Mouse (Mus musculus): ENCODE results near the gene Nyap1.

Gene Nyap1

DNA sequence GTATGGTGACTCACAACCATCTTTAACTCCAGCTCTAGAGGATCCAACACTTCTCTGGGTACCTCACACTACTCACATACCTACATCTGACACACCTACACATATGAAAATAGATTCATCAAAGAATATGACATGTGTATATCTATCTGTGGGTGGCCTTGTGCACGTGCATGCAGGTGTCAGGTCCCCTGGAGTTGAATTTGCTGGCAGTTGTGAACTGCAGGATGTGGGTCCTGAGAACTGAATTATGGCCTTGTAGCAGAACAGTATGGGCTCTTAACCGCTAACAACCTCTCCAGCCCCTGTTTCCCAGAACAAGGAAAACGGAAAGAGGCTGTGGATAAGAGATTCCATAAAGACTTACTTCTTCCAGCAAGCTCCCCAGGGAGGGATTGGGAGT is 42.3 kb downstream of the Nyap1 start:
- no peak for DNase-seq (ENCODE audit: low spot score in 2 of 2)

DNA sequence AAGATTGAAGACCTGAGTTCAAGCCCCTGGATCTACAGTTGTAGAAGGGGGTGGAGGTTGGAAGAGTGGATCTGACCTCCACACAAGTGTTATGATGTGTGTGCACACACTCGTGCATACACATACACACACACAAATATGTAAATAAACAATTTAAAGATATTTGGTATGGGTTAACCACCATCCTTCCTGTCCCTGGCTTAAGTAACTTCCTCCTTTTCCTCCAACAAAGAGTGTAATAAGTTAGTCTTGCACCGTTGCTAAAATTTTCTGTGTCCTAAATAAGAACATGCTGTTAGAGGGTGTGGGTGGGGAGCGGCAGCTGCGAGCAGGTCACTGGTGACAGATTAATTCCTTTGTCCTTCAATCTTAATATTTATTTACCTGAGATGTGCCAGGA is 45.5 kb downstream of the Nyap1 start:
- DNase-seq (ENCODE audit: low spot score in 2 of 2): no peak

DNA sequence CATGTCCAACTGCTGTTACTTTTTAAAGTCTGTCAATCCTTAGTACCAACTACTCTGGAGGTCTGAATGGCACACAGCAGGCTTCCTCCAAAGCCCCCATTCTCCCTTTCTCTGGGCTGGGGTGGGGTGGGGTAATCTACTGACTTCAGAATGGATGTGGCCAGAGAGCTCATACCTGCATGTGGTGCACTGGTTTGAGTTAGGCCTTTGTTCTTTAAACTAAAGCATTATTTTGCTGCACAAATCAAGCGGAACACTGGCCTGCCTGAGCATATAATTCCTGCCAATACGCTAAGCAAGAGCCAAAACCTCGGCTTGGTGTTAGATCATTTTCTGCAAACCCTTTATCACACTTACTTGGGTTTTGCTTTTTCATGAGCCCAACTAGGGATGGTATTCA is 46.6 kb downstream of the Nyap1 start:
- no peak for DNase-seq (ENCODE audit: low spot score in 2 of 2)

DNA sequence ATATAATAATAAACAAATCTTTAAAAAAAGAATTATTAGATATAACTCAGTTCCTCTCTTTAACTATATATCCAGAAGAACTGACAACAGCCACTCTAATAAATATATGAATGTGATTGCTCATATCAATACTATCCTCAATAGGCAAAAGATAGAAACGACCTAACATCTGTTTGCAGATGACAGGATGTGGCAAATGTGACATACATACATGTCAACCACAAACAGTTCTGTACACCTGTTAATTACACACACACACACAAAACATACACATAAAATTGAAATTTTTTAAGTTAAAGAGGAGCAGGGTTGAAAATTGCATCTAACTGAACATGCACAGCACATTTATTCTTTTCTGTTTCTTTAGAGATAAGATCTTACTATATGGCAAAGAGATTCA is 49.5 kb downstream of the Nyap1 start:
- DNase-seq (ENCODE audit: low spot score in 2 of 2): no peak

DNA sequence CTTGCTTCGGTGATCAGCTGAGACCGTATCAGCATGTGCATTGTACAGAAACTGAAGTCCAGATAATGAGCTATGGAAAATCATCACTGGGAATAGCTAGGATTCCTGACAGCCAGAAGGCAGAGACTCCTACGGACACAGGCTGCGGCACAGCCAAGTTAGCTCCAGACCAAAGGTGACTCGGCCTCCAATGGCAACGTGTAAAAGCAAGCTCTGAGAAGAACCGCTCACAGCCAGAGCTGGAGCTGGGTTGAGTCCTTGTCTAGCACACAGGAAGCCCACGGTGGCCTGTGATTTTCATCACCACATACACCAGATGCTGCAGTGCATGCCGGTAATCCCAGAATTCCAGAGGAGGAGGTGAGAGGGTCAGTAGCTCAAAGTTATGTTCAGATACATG is 50.9 kb downstream of the Nyap1 start:
- no peak for DNase-seq (ENCODE audit: low spot score in 2 of 2)

DNA sequence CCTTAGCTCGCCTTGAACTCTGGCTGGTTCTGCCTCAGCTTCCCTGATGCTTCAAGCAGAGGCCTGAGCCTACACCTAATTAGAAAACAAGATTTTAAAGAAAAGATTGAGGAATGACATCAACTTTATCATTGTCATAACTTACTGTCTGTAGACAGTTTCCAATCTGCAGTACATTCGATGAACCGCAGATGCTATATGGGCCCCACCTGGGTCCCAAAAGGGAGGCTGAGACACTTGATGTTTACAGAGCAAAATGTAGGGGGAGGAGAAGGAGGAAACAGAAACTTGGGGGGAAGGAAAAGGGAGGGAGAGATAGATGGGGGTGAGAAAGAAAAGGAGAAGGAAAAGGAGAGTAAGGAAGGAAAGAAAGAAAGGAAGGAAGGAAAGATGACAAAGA is 51.4 kb downstream of the Nyap1 start:
- DNase-seq (ENCODE audit: low spot score in 2 of 2): peak; percentile 48 to 60

DNA sequence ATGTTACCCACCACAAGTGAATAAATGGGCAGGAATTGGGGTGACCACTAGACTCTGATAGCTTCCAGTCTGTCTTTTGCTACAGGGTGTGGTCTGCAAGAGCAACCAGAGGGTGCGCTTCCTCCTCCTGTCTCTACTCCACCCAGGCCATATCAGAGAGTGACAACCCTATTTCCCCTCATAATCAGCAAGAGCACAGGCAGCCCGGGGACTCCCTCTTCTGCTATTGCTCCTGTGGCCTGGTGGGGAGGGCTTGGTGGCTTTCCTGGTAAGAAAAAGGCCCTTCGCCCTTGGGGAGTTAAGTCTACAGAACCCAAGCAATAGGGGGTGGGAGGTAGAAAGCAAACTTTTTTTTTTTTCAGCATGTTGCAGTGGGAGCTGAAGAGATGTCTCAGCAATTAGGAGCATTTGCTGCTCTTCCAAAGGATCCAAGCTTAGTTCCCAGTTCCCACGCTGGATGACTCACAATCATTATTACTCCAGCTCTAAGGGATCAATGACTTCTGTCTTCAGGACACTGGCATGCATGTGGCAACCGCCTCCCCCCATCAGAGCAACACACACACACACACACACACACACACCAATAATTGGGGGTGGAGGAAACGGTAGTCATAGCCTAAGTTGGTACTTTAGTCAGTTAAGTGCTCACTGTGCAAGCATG is 55.1 kb downstream of the Nyap1 start:
- DNase-seq (ENCODE audit: low spot score in 2 of 2): peak in 1 of 2 experiments; percentile 52

DNA sequence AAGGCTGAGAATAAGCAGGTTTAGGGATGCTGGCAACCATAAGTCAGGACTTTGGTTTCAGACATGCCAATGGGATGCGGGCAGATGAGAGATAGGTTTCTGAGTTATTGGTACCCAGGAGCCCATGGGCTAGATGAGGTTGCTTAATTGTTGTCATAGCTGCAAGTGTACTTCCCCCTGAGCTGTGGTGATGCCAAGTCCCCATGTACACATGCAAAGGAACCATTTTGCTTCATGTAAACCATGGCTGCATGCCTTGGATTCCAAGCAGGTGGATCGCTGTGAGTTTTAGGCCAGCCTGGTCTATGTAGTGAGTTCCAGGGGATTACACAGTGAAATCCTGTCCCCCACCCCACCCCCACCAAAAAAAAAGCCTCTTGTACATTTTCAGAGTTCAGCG is 55.8 kb downstream of the Nyap1 start:
- DNase-seq (ENCODE audit: low spot score in 2 of 2): no peak

DNA sequence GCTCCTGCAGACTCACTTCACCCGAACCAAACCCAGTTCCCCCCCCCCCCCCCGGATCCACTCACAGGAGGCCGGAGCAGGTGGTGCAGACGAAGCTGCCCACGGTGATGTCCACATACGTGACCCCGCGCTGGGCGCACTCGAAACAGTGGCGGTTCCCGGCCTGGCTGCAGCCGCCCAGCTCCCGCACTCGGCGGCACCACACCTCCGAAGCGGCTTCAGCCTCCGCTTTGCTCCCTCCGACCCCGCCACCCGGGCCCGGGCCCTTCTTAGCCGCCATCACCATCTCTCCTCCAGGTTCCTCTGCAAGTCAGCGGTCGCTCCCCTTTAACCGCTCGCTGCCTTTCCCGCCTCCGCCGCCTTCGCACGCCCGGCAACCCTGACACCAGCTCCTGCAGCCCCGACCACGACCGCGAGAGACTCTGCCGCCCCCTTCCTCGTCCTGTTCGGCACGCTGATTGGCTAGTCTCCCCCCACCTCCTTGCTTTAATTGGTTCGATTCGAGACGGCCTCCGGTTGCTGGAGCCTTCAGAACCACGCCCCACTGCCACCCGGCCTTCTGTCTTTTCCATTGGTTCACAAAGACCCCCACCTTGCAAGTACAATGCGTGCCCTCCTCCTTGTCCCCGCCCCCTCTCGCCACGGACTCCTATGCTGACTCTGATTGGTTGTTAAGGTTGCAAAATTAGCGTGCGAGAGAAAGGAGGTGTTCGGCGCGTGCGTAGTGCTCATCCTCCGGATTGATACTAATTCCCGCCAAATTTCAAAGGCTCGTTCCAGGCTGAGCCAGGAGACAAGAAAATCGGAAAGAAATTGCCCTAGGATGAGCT is 56.9 kb downstream of the Nyap1 start, which contains the start of gene Agfg2:
TSS of gene Agfg2 (minus strand) at position 433 of the 830 bp plus-strand sequence.
- DNase-seq (ENCODE audit: low spot score in 2 of 2): peak; percentile 97 to 99

DNA sequence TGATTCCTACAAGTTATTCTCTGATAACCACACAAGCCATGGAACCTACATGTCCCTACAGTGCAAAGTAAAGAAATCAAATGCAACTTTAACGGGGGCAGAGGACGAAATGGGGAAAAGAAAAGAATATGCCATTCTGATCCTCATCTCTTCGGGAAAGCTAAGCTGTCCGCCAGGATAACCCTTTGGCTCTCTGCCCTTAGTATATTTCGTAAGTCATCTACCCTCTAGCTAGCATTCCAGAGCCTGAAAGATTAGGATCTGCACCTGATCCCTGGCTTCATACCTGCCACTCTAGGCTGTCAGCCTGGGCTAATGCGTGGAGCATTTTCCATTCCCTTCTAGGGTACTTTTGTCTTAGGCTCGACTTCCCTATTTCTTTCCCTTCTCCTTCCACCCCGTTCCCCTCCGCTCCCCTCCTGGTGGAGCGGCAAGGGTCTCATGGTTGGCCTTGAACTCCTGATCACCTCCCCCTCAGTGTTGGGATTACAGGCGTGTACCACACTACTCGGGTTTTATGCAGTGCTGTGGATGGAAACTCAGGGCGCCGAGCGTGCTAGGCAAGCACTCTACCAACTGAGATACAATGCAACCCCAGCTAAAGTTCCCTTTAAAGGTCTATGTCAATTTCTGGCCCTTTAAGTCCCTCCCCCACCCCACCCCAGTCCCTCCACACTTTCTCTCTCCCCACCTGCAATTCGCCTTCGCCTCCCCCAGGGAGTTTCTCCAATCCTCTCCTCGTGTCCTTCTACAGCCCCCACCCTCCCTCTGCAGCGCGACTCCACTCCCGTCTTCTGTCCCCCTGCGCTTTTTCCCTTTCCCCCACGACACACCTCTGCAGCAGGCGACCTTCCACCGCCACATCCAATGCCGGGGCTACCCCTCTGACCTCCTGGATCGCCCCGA is 57.8 kb downstream of the Nyap1 start:
- peak in 1 of 2 experiments; percentile 47 for DNase-seq (ENCODE audit: low spot score in 2 of 2)

DNA sequence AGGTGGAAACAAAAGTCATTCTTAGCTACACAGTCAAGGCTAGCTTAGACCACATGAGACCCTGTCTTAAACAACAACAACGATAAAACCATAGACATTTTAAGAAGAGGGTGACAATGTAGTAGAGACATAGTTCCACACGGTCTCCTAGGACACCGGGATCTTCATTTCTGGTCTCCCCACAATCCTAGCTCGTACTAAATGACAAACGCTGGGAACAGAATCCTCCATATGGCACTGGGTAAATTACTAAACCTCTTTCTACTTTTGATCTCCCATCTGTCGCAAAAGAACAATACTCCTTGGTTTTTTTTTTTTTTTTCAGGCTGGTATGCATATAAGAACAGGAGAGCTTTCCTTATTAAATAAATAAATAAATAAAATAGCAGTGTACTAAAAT is 58.9 kb downstream of the Nyap1 start:
- DNase-seq (ENCODE audit: low spot score in 2 of 2): no peak
